Mouse (Mus musculus) thymus, adult 2 months (tissue): Measurements from ENCODE around the gene Tmod1.

Experiments
- CTCF ChIP-seq: fragments of 200-500 bp; IDR thresholded peaks from 2 replicates; pipeline ENCODE4 v1.5.1; 2012; ENCODE audit warnings: mild to moderate bottlenecking, control low read depth, low read length, moderate library complexity, borderline replicate concordance; ENCODE audit not compliant: control insufficient read depth, poor library complexity, insufficient read depth; ENCODE audit errors: extremely low read depth
- POLR2A ChIP-seq: fragments of 200-500 bp; IDR thresholded peaks from 2 replicates; pipeline ENCODE4 v1.6.1; 2012; ENCODE audit warnings: mild to moderate bottlenecking, low read length, control low read depth, moderate library complexity; ENCODE audit not compliant: control insufficient read depth, poor library complexity, insufficient read depth; ENCODE audit errors: extremely low read depth

DNA sequence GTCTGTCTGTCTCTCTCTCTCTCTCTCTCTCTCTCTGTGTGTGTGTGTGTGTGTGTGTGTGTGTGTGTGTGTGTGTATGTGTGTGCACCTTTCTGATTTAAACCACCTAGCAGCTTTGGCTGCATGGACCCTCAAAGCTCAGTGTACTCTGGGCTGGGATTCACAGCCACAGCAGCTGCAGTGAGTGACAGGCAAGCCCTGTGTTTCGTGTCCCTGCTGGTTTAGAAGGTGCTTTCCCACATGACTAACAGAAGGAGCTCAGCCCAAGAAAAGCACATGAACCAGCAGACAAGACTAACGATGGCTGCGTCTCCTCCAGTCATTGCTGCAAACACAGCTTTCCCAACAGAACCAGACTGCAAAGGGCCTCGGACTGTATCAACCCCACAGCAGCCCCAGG lies 9.2 kb downstream of the Tmod1 start:
- TF ChIP-seq POLR2A = no peak
- TF ChIP-seq CTCF = no peak
